Mouse (Mus musculus) kidney, postnatal 14 days (tissue): ENCODE measurements at regions not wholly inside any gene's neighbourhood (a gene's known extent, or its start where the extent isn't known, plus 50 kb on each side); places are given as distances from the start of the nearest gene placed in this dataset.

Experiments used
- DNase-seq: peaks from one replicate; pipeline ENCODE4 v3.0.0; 2022; ENCODE audit warnings: mixed read lengths

GRCm38 (mm10) chr1:120761364-120761763 is 159.1 kb downstream of the En1 start:
- no peak for DNase-seq

GRCm38 (mm10) chr1:120762498-120762897 is 160.3 kb downstream of the En1 start:
- DNase-seq: no peak

- DNase-seq: no peak
These were observed 160.8 kb downstream of the En1 start for GRCm38 (mm10) chr1:120762921-120763595.

GRCm38 (mm10) chr1:120767054-120767453 is 164.8 kb downstream of the En1 start:
- DNase-seq: no peak

- no peak for DNase-seq
These were observed 169.1 kb downstream of the En1 start for GRCm38 (mm10) chr1:120771269-120771668.

GRCm38 (mm10) chr1:120776906-120777305 is 174.7 kb downstream of the En1 start:
- DNase-seq: no peak

- DNase-seq: no peak
These were observed 175.2 kb downstream of the En1 start for GRCm38 (mm10) chr1:120777468-120777867.

GRCm38 (mm10) chr1:120795245-120795644 is 193.0 kb downstream of the En1 start:
- no peak for DNase-seq

GRCm38 (mm10) chr1:120801248-120801979 is 199.2 kb downstream of the En1 start:
- DNase-seq: no peak

GRCm38 (mm10) chr1:120801980-120802364 is 199.8 kb downstream of the En1 start:
- no peak for DNase-seq

GRCm38 (mm10) chr1:120814441-120814840 is 212.2 kb downstream of the En1 start:
- no peak for DNase-seq

GRCm38 (mm10) chr1:120816237-120816820 is 214.1 kb downstream of the En1 start:
- DNase-seq: no peak

- no peak for DNase-seq
These were observed 215.3 kb downstream of the En1 start for GRCm38 (mm10) chr1:120817563-120817962.

GRCm38 (mm10) chr1:120831975-120832374 is 229.8 kb downstream of the En1 start:
- no peak for DNase-seq

- DNase-seq: no peak
These were observed 240.4 kb downstream of the En1 start for GRCm38 (mm10) chr1:120842596-120842995.

- DNase-seq: no peak
These were observed 243.9 kb downstream of the En1 start for GRCm38 (mm10) chr1:120846146-120846545.

- peak; percentile 18 for DNase-seq
These were observed 249.8 kb downstream of the En1 start for GRCm38 (mm10) chr1:120851860-120852503.

GRCm38 (mm10) chr1:120857566-120857965 is 255.3 kb downstream of the En1 start:
- no peak for DNase-seq

GRCm38 (mm10) chr1:120859546-120859945 is 257.3 kb downstream of the En1 start:
- peak; percentile 7 for DNase-seq

- no peak for DNase-seq
These were observed 270.3 kb downstream of the En1 start for GRCm38 (mm10) chr1:120872554-120872953.

GRCm38 (mm10) chr1:120882959-120883549 is 280.8 kb downstream of the En1 start:
- no peak for DNase-seq

- no peak for DNase-seq
These were observed 281.4 kb downstream of the En1 start for GRCm38 (mm10) chr1:120883632-120884031.

GRCm38 (mm10) chr1:120910801-120911200 is 308.6 kb downstream of the En1 start:
- no peak for DNase-seq
